Mouse (Mus musculus) frontal cortex, postnatal 25 days (tissue): Measurements from ENCODE around the gene Cmpk2.
"Not testable (repeated sequence)": the region's sequence is repeated elsewhere in the genome, so short reads cannot be mapped to it uniquely, and the experiment has no call there.

Experiments
- DNase-seq, 2 experiments: peaks; one replicate each; pipeline ENCODE4 v3.0.0; 2022; ENCODE audit warnings: low spot score in 2 of 2

Cmpk2 gene

DNA sequence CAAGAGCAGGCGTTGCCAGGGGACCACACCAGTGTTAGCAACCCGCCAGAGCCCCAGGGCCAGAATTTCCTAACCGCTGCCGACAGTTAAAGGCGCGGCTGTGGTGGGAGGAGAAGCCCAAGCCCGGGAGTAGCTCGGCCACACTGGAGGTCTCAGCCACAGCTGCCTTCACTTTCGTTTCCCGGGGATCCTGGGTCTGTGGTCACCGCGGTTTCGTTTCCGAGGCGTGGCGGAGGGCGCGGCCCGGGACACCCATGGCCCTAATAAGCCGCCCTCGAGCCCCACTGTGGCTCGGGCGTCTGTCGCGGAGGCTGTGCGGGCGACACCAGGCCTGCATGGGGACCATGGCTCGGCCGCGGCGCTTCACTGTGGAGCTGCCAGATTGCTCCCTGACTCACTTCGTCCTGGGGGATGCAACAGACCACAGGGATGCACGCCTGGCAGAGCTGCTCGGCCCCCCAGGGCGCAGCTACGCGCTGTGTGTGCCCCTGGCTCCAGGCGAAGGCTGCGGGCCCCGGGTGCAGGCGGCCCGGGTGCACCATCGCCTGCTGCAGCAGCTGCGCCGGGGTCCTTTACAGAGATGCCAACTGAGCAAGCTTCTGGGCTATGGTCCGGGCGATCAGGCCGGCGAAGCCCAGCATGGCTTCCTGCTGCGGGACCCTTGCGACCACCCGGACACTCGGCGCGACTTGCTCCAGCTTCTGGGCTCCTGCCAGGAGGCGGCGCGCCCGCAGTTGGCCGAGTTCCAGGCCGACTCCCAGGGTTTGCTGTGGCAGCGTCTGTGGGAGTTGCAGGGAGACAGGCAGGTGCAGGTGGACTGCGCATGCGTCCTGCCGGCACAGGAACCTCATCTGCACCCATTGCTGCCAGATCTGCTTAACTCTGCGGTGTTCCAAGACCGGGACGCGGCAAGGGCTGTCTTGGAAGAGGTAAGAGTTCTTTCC is at the start of gene Cmpk2:
Gene Cmpk2, plus strand, starts transcription at position 107 of the 944 bp plus-strand sequence.
- peak; percentile 91 to 95 for DNase-seq

DNA sequence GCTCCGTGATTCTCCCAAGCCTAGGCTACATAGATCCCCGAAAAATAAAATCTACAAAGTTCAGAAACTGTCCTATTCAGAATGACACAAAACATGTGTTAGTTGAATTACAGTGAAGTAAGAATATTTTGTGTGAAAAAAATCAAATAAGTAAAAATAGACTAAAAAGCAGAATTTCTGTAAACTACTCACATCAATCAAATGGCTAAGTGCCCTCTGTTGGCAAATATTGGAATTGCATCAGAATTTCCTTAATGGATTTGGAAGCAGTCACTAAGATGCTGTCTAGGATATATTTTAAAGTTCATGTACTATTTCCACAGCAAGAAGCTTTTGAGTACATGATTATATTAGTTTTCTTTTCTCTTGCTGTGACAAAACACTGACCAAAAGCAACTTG is 44.2 kb upstream of the Cmpk2 start:
- DNase-seq, result no peak

DNA sequence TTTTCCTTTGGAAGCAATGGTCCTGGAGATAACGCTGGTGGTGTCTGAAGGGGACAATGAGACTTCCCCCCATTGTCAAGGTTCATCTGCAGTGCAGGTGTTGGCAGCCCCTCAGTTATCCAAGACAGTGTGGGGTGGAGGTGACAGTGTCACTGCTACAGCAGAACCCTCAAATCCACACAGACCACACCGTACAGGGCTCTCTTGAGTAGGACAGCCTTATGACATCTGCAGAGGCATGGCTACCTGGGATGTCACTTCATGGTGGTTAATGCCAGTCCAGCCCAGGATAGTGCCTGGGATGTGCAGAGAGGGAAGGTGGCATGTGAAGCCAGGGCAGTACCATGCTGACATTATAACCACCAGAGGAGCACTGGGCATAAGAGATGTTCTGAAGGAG is 40.2 kb upstream of the Cmpk2 start:
- not testable (repeated sequence) for DNase-seq

DNA sequence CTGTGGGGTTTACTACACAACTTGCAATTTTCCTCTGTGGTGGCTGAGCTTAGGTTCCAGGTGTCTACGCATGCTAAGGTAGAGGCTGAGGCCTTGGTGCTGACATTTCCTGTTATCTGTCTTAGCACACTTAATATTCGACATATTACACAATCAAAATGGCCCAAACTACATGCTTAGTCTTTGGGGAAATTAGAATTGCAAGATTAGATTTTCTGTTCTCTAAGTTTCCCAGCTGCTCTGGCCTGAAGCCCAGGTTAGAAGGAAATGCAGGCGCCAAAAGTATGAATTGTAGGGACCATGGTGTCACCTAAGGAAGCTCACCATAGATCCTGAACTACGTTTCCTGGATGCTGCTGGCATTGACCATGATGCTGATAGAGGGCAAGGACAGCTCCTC is 32.7 kb upstream of the Cmpk2 start:
- DNase-seq, result no peak

DNA sequence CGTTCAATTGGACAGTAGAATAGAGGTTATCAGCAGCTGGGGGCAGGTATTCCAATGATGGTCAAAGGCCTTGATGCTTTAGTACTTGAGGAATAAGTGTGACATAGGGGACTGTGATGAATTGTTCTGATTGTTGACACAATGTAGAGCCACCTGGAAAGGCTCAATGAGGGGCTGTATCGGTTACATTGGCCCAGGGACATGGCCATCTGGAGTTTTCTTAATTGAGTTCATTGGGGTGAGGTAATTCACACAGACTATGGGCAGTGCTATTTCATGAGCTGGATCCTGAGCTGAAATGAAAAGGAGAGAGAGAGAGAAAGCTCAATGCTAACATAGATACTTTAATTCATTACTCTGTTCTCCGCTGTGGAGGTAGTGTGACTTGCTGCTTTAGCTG is 31.1 kb upstream of the Cmpk2 start:
- DNase-seq, result no peak

DNA sequence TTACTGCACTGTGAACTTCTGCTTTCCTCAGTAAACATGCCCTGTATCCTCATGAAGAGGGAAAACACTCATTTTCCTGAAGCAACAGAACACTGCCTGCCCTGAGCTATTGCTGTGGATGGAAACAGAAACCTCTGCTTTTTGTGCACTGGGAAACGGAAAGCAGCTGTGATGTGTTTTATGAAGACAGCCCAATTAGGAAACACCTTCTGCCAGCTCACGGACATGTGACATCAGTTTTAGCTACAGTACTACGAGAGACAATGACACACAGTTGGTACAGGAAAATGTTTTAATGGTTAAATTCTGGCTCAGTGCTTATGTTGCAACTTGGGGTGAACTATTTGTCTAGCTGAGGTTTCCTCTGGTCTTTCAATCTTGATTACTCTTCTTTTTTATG is 29.6 kb upstream of the Cmpk2 start:
- no peak for DNase-seq

DNA sequence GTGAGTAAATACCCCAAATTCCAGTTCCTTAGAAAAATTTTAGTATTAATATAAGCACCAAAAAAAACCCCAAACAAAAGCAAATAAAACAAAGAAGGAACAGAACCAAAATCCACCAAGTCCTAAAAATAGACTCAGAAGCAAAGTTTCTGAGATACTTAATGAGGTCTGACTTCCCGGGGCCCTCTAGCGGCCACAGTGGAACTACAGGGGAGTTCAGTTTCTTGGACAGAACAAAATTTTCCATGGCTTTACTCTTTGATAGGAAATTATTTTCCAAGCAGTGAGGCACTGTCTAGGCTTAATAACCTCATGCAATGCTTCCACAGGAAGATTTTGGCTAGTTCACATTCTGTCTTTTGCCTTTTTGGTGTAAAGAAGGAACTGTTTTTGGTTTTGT is 24.9 kb upstream of the Cmpk2 start:
- peak; percentile 66 to 72 for DNase-seq

DNA sequence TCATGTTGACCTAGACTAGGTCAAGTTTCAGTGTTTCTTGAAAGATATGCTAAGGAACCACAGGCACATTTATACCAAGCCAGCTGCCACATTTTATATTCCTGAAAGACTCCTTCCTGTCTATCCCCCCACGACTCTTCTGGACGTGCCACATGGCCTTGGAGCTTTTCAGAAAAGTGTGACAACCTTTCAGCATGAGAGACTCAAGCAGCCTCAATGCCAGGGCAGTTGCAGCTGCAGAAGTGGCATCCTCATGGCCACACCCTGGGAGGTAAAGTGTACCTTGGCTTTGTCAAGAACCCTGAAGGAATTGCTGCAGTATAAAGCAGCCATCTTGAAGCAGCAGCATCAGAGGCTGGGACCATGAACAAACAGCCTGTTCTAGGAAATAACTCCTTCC is 24.5 kb upstream of the Cmpk2 start:
- no peak for DNase-seq

DNA sequence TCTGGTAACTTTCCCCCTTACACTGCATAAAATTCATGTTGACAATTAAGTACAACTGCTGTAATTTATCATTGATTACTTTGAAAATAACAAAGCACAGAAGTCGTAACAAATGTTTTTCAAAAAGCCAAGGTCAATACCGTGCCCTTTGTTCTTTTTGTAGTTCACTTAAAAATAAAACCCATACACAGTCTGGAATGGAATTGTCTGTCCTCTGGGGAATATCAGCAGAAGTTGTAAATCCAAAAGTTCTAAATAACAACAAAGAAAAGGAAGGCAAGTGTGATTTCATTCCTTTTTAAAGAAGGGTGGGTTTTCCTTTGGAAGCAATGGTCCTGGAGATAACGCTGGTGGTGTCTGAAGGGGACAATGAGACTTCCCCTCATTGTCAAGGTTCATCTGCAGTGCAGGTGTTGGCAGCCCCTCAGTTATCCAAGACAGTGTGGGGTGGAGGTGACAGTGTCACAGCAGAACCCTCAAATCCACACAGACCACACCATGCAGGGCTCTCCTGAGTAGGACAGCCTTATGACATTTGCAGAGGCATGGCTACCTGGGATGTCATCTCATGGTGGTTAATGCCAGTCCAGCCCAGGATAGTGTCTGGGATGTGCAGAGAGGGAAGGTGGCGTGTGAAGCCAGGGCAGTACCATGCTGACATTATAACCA is 22.5 kb upstream of the Cmpk2 start:
- no peak for DNase-seq

DNA sequence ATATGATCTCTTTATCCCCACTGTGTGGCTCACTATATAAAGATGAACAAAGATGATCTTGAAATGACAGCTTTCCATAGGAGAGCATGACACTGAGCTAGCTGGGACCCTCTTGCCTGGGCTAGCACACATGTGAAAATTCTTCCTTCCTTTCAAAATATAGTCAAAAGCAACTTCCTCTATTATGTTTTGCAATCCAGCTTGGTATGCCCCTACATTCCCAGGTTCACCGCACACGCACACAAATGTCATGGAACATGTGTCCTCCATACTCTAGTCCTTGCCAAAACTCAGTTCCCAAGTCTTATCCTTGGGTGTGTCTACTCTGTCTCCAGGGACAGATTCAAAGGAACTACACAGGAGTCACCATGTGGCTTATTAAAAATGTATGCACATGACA is 19.5 kb upstream of the Cmpk2 start:
- DNase-seq, result no peak

DNA sequence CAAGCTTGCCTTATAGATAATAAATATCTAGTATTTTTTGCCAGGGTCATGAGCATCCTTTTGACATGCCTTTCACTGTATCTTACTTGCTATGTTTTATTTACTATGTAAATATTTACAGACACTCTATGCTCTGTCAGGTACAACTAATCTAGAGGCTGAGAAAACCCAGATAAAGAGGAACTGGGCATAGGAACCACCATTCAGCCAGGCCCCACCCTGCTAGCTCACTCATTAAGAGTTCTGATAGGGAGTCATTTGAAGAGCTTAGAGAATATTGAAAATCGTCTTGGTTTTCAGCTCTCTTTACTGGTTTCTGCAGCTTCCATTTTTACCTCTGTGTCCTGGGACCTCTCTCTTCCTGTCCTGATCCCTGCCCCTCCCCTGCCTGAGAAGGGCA is 17.9 kb upstream of the Cmpk2 start:
- no peak for DNase-seq

DNA sequence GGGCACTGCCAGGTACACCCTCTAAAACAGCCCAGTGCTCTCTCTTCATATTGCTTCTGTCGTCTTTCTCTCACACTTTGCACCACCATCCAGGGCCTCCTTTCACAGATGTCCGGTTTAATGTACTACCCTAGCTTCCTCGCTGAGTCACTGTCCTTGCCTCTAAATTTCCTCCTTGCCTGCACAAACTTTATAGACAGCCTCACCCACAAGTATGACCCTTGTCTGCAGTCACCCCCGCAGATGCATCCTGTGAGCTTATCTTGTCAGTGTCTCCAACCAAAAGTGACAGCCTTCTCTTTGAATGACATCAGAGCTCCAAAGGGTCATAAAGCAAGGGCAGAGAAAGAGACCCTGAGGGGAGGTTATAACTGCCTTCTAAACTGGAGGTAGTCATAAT is 16.1 kb upstream of the Cmpk2 start:
- no peak for DNase-seq

DNA sequence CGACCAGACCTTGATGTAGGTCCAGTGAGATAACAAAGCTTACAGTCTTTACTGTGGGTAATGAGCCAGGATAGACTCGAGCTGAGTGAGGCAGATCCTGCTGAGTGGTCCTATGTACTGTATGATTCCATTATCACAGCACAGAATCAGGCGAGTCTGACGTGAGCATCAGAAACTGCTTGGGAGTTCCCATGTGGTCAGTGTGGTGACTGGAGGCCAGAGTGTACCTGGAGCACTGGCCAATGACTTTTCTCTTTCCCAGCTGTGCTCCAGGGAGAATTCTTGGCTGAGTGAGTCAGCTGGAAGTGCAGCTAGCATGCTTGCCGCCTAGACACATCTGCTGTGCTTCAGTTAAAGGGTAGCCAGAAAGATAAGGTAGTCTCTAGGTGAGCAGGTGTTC is 14.3 kb upstream of the Cmpk2 start:
- DNase-seq, result no peak

DNA sequence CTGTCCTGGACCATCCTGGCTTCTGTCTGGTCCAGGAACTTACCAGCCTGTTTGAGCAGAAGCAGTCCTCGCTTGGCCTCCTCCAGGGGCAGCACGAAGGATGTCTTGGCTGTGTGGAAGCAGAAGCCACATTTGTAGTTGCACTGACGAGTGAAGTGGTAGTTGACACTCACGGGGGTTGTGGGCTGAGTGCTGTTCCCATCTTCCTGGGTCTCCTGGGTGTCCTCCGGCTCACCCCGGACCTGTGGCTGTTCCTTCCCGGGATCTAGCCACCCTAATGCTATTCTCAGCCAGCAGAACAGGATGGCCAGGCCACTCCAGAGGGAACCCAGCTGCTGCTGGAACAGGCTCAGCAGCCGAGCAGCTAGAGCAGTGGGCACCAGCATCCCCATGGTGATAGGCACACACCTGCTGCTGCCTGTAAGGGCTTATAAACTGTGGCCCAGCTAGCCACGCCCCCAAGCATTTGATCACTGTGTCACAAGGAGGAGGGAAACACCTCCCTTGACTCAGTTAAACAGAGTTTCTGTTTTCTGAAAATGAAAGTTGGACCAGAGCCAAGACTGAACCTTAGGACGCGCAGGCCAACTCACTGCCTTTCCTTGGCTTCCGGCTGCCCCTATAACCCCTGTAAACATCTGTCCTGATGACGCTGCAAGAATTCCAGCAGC is 12.8 kb upstream of the Cmpk2 start, which contains the start of gene Rsad2:
Gene Rsad2, minus strand, starts transcription at position 425 of the 671 bp plus-strand sequence.
- DNase-seq, result no peak

DNA sequence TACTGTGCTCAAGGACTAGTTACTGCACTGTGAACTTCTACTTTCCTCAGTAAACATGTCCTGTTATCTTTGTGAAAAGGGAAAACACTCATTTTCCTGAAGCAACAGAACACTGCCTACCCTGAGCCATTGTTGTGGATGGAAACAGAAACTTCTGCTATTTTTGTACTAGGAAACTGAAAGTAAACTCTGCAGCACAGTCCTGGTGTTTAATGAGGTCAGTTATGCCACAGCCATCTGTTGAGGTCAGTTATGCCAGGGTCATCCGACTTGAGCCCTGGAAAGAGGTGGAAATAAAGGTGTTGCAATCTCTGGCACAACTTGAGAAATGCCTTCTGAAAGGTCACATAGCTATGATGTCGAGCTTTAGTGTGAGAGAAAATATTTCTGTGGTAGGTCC is 8.9 kb upstream of the Cmpk2 start:
- DNase-seq, result no peak

DNA sequence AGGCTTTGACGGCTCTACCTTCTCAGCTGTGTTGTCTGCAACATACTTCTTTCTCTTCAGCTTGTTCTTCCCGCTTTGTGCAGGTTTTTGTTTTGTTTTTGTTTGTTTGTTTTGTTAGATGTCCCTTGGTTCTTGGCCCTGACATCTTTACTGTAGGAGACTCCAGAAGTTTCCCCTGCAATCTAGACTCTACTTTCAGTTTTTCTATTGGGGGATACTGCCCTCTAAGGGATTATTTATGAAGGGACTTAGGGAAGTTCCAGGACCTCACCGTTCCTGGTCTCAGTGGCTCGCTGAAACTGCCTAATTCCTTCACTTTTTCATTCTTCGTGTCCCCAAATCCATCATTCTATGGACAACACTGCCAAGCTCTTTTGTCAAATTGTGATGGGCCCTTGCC is 3.4 kb upstream of the Cmpk2 start:
- DNase-seq, result no peak

DNA sequence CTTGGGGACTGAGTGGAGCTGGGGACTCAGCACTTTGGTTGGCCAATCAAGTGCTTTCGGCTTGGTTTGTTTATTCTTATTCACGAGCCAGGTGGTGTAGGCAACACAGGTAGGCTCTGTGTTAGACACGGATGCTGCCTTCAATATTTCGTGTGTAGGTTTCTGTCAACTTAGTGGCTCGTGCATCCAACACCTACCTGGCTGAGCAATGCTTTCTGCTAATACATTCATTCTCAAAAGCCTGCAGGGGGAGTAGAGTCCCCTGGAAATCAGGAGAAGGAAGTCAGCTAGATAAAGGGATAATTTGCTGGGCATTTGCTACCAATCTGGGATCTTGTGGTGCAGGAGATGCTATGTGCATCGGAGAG is 1.0 kb downstream of the Cmpk2 start:
- DNase-seq, result no peak

DNA sequence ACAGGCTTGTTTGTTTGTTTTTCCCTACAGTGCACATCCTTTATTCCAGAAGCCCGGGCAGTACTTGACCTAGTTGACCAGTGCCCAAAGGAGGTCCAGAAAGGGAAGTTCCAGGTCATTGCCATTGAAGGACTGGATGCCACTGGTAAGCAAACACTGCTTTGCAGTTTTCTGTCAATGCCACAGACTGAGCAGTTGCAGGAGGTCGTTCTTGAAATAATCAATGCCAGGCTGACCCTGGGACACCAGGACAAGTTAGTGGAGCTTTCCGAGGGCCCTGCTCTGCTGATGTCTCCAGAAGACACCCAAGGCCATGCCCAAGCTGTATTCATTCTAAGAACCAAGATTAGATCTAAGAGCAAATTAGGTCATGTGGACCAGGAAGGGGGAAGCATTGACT is 2.4 kb downstream of the Cmpk2 start:
- DNase-seq, result no peak

DNA sequence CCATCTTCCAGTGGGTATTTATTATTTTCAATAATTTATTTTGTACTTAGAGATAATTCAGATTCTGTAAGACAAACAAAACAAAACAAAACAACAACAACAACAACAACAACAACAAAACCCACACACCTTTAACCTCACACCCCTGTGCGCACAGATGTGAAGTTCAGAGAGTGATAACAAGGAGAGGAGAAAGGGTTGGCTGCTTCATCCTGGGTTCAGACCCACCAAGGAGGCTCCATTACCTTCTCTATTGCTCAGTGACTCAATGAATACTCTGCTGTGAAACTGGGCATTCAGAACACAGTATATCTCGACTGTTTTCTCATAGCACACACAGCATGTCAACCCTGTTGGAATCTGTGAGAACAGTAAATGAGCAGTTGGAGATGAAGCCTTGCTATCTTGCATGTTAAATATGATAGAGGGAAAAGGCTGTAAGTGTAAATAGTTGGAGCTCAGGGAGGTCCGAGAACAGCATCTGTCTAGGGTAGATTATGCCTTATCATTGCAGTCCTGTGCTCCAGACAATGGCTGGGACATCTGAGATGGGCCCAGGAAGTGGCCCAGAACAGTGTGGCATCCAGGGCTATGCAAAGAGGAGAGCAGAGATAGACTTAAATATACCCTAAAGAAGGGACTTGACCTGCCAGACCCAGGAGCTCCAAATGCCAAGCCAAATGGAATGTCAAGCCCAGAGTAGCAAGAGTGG is 3.9 kb downstream of the Cmpk2 start:
- DNase-seq, result no peak

DNA sequence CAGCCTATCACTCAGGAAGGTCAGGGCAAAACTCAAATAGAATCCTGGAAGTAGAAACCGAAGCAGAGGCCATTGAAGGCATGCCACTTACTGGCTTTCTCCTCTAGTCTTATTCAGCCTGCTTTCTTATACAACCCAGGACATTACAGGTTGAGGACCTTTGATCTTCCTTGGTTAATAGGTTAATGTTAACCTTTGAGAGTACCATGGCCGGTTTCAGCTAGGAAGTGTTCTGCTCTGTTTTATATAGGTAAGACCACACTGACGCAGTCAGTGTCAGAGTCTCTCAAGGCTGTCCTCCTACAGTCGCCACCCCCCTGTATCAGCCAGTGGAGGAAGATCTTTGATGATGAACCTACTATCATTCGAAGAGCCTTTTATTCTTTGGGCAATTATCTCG is 4.7 kb downstream of the Cmpk2 start:
- DNase-seq, result no peak

DNA sequence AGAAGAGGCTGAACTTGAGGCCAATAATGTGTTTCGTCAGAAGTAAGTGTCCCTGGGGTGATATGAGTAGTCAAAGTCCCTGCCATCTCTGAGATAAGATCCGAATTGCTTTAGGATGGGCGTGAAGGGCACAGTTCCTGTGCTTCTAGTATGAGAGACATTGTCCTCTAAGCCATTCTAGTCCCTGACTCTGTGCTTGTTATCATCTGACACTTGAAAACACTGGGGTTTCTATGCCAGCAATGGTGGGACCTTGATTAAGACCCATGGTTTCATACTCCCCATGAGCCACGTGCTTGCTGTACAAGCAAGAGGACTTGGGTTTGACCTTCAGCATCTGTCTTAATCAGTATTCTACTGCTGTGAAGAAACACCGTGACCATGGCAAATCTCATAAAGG is 8.2 kb downstream of the Cmpk2 start:
- no peak for DNase-seq
